Mouse (Mus musculus) ES-Bruce4 (cell line): ENCODE measurements around the gene Lrrc74b.
A peak's percentile ranks its signal among the peaks of the same experiment; 100 is the strongest.

Source experiments
- CTCF ChIP-seq: IDR thresholded peaks from one replicate; pipeline ENCODE4 v1.8.1; 2011; ENCODE audit warnings: low read depth, low read length
- EP300 ChIP-seq: IDR thresholded peaks from 2 replicates; pipeline ENCODE4 v1.6.1; 2011; ENCODE audit warnings: low read depth, low read length; ENCODE audit not compliant: insufficient read depth

GRCm38 (mm10) chr16:17600944-17601562, 40.0 kb upstream of the Lrrc74b start:
- peak; percentile 52 for TF ChIP-seq CTCF
- no peak for TF ChIP-seq EP300
